Mouse (Mus musculus): ENCODE measurements around the gene Pitpnm1.
A peak's percentile ranks its signal among the peaks of the same experiment; 100 is the strongest.
"Not testable (repeated sequence)": the region's sequence is repeated elsewhere in the genome, so short reads cannot be mapped to it uniquely, and the experiment has no call there.

Gene Pitpnm1

DNA sequence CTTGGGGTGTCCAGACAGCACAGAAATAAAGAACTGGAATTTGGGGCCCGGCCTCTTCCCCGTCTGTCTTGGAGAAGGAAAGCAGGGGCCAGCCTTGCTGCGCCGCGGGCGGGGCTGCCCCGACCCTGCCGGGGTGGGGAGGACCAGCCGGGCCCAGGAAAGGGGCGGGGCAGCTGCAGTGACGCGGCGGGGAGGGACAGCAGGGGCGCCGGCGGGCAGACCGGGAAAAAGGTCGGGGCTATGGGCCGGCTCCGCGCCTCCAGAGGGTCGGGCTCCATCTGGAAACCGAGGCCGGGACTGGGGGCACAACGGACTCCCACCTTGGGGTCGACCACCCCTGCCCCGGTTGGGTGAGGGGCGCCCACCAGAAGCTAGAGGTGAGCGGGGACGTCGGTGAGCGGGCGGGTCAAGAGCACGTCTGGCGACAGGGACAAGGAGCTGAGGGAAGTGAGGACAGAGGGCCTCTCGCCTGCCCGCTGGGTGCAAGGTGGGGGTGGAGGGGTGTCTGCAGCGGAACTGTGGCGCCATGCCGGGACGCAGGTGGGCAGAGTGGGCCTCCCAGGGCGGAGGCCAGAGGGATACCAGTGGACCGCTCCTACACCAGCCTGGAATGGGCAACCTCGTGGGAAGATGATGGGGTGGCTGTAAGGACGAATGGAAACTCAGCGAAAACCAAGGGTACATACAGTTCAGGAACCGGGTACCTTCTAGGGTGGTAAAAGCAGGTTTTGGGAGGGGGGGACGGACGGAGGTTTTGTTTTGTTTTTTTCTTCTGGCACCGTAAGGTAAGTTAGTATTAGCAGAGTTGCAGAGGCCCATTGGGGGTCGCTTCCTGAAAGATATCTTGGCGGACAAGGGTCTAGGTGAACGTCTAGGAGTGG is at the start of gene Pitpnm1:
Gene Pitpnm1, plus strand, starts transcription at position 162 of the 881 bp plus-strand sequence.
- DNase-seq (ENCODE audit: low spot score), result peak; percentile 86

DNA sequence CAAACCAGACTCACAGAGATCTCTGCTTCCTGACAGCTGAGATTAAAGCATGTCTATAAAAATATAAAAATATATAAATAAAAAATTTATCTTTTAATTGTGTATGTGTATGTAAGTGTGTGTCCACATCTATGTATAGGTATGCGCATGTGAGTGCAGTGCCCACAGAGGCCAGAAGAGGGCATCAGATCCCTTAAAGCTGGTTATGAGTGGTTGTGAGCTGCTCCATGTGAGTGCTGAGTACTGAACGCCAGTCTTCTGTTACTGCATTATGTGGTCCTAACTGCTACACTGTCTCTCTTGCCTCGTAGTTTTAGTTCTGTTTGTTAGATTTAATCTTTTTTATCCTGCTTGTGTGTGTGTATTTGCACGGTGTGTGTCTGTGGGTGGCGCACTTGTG is 48.8 kb upstream of the Pitpnm1 start:
- no peak for DNase-seq (ENCODE audit: low spot score)

GRCm38 (mm10) chr19:4051741-4052515 is 47.9 kb upstream of the Pitpnm1 start:
- DNase-seq (ENCODE audit: low spot score), result peak; percentile 92

- peak; percentile 30 for DNase-seq (ENCODE audit: low spot score)
Observed at GRCm38 (mm10) chr19:4052516-4053030, 47.2 kb upstream of the Pitpnm1 start.

DNA sequence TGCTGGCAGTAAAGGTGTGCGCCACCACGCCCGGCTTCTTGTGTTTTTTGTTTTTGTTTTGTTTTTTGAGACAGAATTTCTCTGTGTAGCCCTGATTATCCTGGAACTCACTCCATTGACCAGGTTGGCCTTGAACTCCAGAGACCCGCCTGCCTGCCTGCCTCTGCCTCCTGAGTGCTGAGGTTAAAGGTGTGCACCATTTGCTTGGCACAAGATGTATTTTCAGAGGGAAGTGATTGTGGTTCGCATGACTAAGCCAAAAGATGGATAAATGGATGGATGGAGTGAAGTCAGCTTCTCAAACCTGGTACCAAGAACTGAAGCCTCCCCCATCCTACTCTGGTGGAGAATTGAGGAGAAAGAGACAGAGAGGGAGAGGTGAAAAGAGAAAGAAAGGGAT is 45.2 kb upstream of the Pitpnm1 start:
- peak; percentile 35 for DNase-seq (ENCODE audit: low spot score)

DNA sequence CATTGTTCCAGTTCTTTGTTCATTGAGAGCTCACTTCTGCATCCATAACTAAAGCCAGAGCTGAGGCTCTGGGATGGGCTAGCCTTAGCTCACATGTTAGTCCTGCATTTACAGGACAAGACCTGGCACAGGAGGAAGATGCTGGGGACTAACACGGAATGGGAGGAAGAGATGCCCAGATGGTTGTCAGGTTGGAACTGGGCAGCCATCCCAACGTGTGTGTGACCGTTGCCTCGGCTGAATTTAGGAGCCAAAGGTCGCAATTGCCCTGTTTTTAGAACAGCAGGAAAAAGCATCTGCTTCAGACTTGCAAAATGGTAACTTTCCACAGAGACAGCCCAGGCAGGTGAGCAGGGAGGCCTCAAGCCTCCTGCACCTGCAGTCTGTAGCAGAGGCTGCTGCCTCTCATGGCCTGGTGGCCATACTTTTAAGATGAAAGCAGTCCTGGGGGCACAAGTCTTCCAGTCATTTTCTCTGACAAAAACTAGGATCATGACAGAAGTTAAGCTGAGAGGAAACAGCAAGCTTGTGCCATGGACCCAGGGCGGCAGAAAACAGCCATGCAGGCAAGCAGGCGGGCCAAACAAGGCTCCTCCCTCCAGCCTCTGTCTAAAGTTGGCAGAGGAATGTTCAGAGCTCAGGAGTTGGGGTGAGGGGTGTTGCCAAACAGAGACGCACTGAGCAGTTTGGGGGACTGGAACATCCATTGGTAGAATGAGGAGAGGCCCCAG is 44.4 kb upstream of the Pitpnm1 start:
- peak; percentile 39 for DNase-seq (ENCODE audit: low spot score)

DNA sequence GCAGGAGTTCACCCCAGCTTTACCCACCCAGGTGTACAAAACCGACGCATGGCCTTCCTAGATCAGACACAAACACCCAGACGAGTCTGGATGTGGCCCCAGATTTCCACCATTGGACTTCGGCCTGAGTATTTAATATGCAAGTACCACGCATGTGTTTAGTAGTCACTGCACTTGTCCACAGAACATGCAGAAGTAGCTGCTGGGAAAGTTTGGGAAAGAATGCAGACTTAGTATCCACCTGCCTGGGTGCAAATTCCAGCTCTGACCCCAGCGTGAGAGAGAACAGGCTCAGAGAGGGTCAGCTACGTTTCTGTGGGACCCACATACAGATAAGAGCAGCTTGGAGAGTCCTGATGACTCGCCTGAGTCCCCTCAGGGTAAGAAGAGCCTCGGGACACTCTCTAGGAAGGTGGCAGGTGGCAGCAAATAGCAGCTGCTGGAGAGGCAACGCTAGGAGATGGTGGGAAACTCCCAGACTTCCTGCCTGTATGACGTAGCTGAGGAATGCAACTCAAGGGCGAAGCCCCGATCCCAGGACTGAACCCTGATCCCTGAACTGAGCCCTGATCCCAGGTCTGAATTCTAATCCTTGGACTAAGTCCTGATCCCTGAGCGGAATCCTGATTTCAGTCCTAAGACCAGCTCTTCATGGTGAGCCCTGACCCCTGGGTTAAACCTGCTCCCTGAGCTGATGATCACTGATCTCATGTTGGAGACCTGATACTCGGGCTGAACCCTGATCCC is 43.7 kb upstream of the Pitpnm1 start:
- peak; percentile 34 for DNase-seq (ENCODE audit: low spot score)

GRCm38 (mm10) chr19:4056727-4057126 is 43.1 kb upstream of the Pitpnm1 start:
- DNase-seq (ENCODE audit: low spot score), result peak; percentile 39

- no peak for DNase-seq (ENCODE audit: low spot score)
Observed at GRCm38 (mm10) chr19:4057389-4057788, 42.4 kb upstream of the Pitpnm1 start.

GRCm38 (mm10) chr19:4057962-4058361 is 41.8 kb upstream of the Pitpnm1 start:
- DNase-seq (ENCODE audit: low spot score), result peak; percentile 38

DNA sequence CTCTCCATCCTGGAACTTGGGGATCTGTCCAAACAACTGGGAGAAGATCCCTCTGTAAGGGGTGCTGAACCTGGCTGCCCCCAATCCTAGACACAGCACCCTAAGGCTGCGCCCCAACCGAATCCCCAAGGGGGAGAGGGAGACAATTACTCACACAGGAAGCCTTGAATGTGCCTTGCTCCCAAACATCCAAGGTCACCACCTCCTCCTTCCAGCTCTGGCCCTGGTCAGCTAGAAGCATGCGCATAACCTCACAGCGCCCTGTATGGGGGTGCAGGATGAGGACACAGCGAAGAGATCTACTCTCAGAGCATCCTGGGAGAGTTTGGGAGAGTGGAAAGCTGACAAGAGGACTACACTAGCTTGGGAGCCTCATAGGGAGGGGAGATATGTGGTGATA is 41.2 kb upstream of the Pitpnm1 start:
- peak; percentile 39 for DNase-seq (ENCODE audit: low spot score)

GRCm38 (mm10) chr19:4059069-4059740 is 40.6 kb upstream of the Pitpnm1 start, which contains the start of gene Gstp3:
Gene Gstp3 (minus strand): TSS chr19:4059569.
- peak; percentile 38 for DNase-seq (ENCODE audit: low spot score)

GRCm38 (mm10) chr19:4060044-4060898 is 39.5 kb upstream of the Pitpnm1 start:
- peak; percentile 40 for DNase-seq (ENCODE audit: low spot score)

DNA sequence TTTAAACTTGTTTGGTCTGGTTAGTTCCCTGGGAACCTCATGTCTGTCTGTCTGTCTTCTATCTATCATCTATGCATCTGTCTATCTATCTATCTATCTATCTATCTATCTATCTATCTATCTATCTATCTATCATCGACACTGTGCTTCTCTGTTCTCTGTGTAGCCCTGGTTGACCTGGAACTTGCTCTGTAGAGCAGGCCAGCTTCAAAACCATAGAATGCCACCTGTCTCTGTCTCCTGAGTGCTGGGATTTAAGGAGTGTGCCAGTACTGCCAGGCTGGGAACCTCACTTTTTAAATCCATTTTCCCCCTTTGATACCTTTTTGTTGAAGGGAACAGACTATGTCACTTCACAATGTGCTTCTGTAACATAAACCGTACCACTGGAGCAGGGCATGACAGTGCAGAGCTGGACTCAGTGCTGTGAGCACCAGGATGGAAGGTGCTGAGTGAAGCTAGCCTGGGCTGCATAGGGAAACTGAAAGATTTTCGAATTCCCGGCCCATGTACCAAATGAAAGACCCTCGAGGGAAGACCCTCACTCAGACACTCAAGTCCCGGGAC is 38.8 kb upstream of the Pitpnm1 start:
- DNase-seq (ENCODE audit: low spot score), result no peak

- not testable (repeated sequence) for DNase-seq (ENCODE audit: low spot score)
Observed at GRCm38 (mm10) chr19:4063357-4063756, 36.4 kb upstream of the Pitpnm1 start.

DNA sequence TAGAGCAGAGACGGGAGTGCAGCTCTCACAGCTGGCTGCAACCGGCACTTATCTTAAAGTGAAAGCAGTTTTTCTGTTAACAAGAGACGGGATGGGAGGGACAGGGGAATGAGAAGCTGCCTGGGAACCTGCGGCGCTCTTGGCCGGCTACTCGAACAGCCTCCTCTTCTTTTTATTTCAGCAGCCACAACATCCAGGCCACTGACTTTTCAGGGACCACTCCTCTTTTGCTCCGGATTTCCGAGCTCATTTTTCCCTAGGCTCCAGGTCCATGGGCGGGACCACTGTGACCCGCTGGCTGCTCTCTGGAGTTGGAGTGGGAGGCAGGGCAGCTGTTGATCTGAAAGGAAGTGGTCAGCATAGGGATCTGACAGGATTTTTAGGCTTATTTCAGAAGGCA is 35.3 kb upstream of the Pitpnm1 start:
- not testable (repeated sequence) for DNase-seq (ENCODE audit: low spot score)

DNA sequence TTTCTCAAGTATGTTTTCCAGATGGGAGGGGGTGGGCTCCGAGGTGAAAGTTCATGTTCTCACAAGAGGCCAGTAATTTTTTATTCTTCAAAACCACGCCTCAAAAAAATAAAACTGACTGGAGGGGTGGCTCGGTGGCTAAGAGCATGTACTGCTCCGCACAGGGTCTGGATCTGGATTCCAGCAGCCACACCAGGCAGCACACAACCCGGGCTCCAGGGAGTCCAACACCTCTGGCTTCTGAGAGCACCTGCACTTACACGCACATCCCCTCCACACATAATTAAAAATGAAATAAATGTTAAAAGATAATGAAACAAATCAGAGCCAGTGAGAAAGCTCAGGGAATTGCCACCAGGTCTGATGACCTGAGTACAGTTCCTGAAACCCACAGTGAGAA is 33.5 kb upstream of the Pitpnm1 start:
- peak; percentile 33 for DNase-seq (ENCODE audit: low spot score)

GRCm38 (mm10) chr19:4066877-4067276 is 32.9 kb upstream of the Pitpnm1 start:
- no peak for DNase-seq (ENCODE audit: low spot score)

- not testable (repeated sequence) for DNase-seq (ENCODE audit: low spot score)
Observed at GRCm38 (mm10) chr19:4068242-4068641, 31.6 kb upstream of the Pitpnm1 start.
